Mouse (Mus musculus): Measurements from ENCODE around the gene Edc3.

GRCm38 (mm10) chr9:57720736-57721135, 12.4 kb downstream of the Edc3 start:
- TF ChIP-seq POLR2A (IDR thresholded peaks at IDR 0.05; ENCODE audit: extremely low read depth, insufficient read depth, low read length) = no peak
- no peak for TF ChIP-seq CTCF (IDR thresholded peaks at IDR 0.05; ENCODE audit: extremely low read depth, insufficient read depth, low read length)
